Mouse (Mus musculus) MEL (cell line): Measurements from ENCODE around the gene Xrcc1.

Source experiments
- BHLHE40 ChIP-seq: IDR thresholded peaks from 2 replicates; pipeline ENCODE4 v1.6.1; 2012; ENCODE audit warnings: low read depth, mild to moderate bottlenecking, inconsistent platforms, low read length, improper control_type of control experiment, borderline replicate concordance
- CTCF ChIP-seq, 3 experiments: IDR thresholded peaks in 2 of 3; conservative IDR thresholded peaks in 1 of 3; 2 replicates each; pipeline ENCODE4 v1.5.1; 2011 to 2012; ENCODE audit warnings: low read length in 3 of 3, low read depth in 2 of 3, mild to moderate bottlenecking in 2 of 3, improper control_type of control experiment in 1 of 3, inconsistent platforms in 1 of 3, mixed read lengths in 1 of 3, moderate library complexity in 1 of 3; ENCODE audit not compliant: control insufficient read depth in 1 of 3, insufficient read depth in 1 of 3, poor library complexity in 1 of 3, severe bottlenecking in 1 of 3
- E2F4 ChIP-seq: IDR thresholded peaks from 2 replicates; pipeline ENCODE4 v1.6.1; 2011; ENCODE audit warnings: low read depth, low read length, improper control_type of control experiment, borderline replicate concordance
- HCFC1 ChIP-seq: IDR thresholded peaks from 2 replicates; pipeline ENCODE4 v1.6.1; 2012; ENCODE audit warnings: low read depth, mild to moderate bottlenecking, inconsistent platforms, low read length, improper control_type of control experiment, moderate library complexity
- JUND ChIP-seq: IDR thresholded peaks from 2 replicates; pipeline ENCODE4 v1.6.1; 2011; ENCODE audit warnings: low read depth, mild to moderate bottlenecking, improper control_type of control experiment, low read length
- NRF1 ChIP-seq: IDR thresholded peaks from 2 replicates; pipeline ENCODE4 v1.6.1; 2014; ENCODE audit warnings: low read depth, mild to moderate bottlenecking, inconsistent platforms, low read length, improper control_type of control experiment, moderate library complexity; ENCODE audit not compliant: poor library complexity, insufficient read depth, severe bottlenecking
- POLR2A ChIP-seq, 2 experiments: IDR thresholded peaks; 2 replicates each; pipeline ENCODE4 v1.6.1; 2011 to 2012; ENCODE audit warnings: low read length in 2 of 2, mild to moderate bottlenecking in 2 of 2, control low read depth in 1 of 2, improper control_type of control experiment in 1 of 2, low read depth in 1 of 2, moderate library complexity in 1 of 2; ENCODE audit not compliant: control insufficient read depth in 1 of 2, insufficient read depth in 1 of 2, poor library complexity in 1 of 2
- POLR2AphosphoS2 ChIP-seq: IDR thresholded peaks from 2 replicates; pipeline ENCODE4 v1.6.1; 2011; ENCODE audit warnings: low read length, improper control_type of control experiment
- SIN3A ChIP-seq: IDR thresholded peaks from 2 replicates; pipeline ENCODE4 v1.6.1; 2012; ENCODE audit warnings: low read length, improper control_type of control experiment, inconsistent platforms
- ZNF384 ChIP-seq: IDR thresholded peaks from 2 replicates; pipeline ENCODE4 v1.6.1; 2012; ENCODE audit warnings: low read depth, mild to moderate bottlenecking, inconsistent platforms, low read length, improper control_type of control experiment

- no peak for TF ChIP-seq BHLHE40
- TF ChIP-seq CTCF (IDR thresholded peaks at IDR 0.05 in 2 of 3, conservative IDR thresholded peaks at IDR 0.05 in 1 of 3; ENCODE audit: control insufficient read depth in 1 of 3, insufficient read depth in 1 of 3, low read depth in 2 of 3, low read length in 3 of 3, poor library complexity in 1 of 3, severe bottlenecking in 1 of 3): no peak
- TF ChIP-seq POLR2A (IDR thresholded peaks at IDR 0.05; ENCODE audit: control insufficient read depth in 1 of 2, insufficient read depth in 1 of 2, low read depth in 1 of 2, low read length in 2 of 2, poor library complexity in 1 of 2): no peak
- no peak for TF ChIP-seq ZNF384
- TF ChIP-seq SIN3A: no peak
- TF ChIP-seq E2F4: no peak
- no peak for TF ChIP-seq POLR2AphosphoS2
- no peak for TF ChIP-seq JUND
- TF ChIP-seq NRF1: no peak
- no peak for TF ChIP-seq HCFC1
Measured at GRCm38 (mm10) chr7:24563837-24564206, 17.7 kb downstream of the Xrcc1 start.
